Mouse (Mus musculus) intestine, embryonic 16.5 days (tissue): Measurements from ENCODE around the gene Slc25a34. TPM values are rescaled to one million over a fixed set of nuclear protein-coding genes. Genes with fewer than 3 reads are reported as not detected.

Source experiments
- ATAC-seq: fragments of 200-750 bp; cut with Nextera tagmentation; 2 replicates; pipeline ENCODE4 v1.8.0; 2017; ENCODE audit warnings: moderate TSS enrichment, moderate library complexity
- H3K27ac ChIP-seq: fragments of 300-500 bp; sonication (generic); 2 replicates; pipeline ENCODE4 v1.5.1; 2014; ENCODE audit warnings: mild to moderate bottlenecking, low read length
- H3K27me3 ChIP-seq: fragments of 300-500 bp; sonication (generic); replicated peaks from 2 replicates; pipeline ENCODE4 v1.6.1; 2014; ENCODE audit warnings: low read length, control low read depth, mixed read lengths; ENCODE audit not compliant: control insufficient read depth, insufficient read depth
- H3K36me3 ChIP-seq: fragments of 300-500 bp; sonication (generic); 2 replicates; pipeline ENCODE4 v1.6.1; 2014; ENCODE audit warnings: low read length, control low read depth; ENCODE audit not compliant: control insufficient read depth, insufficient read depth
- H3K4me1 ChIP-seq: fragments of 300-500 bp; sonication (generic); 2 replicates; pipeline ENCODE4 v1.6.1; 2014; ENCODE audit warnings: low read length, control low read depth, mixed read lengths; ENCODE audit not compliant: control insufficient read depth, insufficient read depth
- H3K4me2 ChIP-seq: fragments of 300-500 bp; sonication (generic); 2 replicates; pipeline ENCODE4 v1.6.1; 2014; ENCODE audit warnings: low read depth, low read length, control low read depth
- H3K4me3 ChIP-seq: fragments of 300-500 bp; sonication (generic); 2 replicates; pipeline ENCODE4 v1.5.1; 2014; ENCODE audit warnings: mild to moderate bottlenecking, low read length
- H3K9ac ChIP-seq: fragments of 300-500 bp; sonication (generic); 2 replicates; pipeline ENCODE4 v1.6.1; 2014; ENCODE audit warnings: low read depth, low read length
- H3K9me3 ChIP-seq: fragments of 300-500 bp; sonication (generic); 2 replicates; pipeline ENCODE4 v1.6.1; 2016; ENCODE audit warnings: low read length, control low read depth; ENCODE audit not compliant: control insufficient read depth
- WGBS: fragments of 180-500 bp; shearing (Covaris S2); extraction: QIAGEN DNeasy Blood & Tissue Kit; methylation state at CpG from one replicate; pipeline ENCODE4 v1.1.7; 2014; 5-methylcytosine and 5-hydroxymethylcytosine counted together
- polyA plus RNA-seq: library from polyadenylated mRNA; unstranded; fragments of >200 nt; fragmentation: Nextera tagmentation; extraction: Ambion mirVana; gene quantifications from 2 replicates; pipeline ENCODE4 v1.2.1, GENCODE M21; 2015

The Slc25a34 gene
- polyA plus RNA-seq, 1 experiment from 2014 or later = 7.4 TPM

- Histone ChIP-seq H3K9ac (peak overlapping the region; percentile 30), H3K4me3 (peak overlapping the region; percentile 38), H3K4me1 (peaks cover 22% of the 10 kb centered on the region), H3K36me3 (peaks cover 9% of the 10 kb centered on the region), H3K9me3 (no peaks in the 10 kb centered on the region), H3K27me3 (no peaks in the 10 kb centered on the region), H3K27ac (peak overlapping the region; percentile 63), H3K4me2 (peak overlapping the region; percentile 37)
- 83% methylated on average over 5 of the region's 5 CpGs for WGBS
- no peak for ATAC-seq
Observed at GRCm38 (mm10) chr4:141622580-141622979, 1.0 kb downstream of the Slc25a34 start.

- H3K36me3 ChIP-seq = peaks cover 6% of the 10 kb centered on the region; the same call in 1 of the 2 replicates
- H3K4me1 ChIP-seq = peaks cover 25% of the 10 kb centered on the region
- peak overlapping the region; percentile 30; the same call in 1 of the 2 replicates for H3K9ac ChIP-seq
- H3K9me3 ChIP-seq = no peaks in the 10 kb centered on the region
- H3K4me2 ChIP-seq = peak overlapping the region; percentile 37; the same call in 1 of the 2 replicates
- 87% methylated on average over 8 of the region's 8 CpGs for WGBS
- no peak for ATAC-seq
- H3K27ac ChIP-seq = no peak overlapping the region
- no peaks in the 10 kb centered on the region for H3K27me3 ChIP-seq
- no peak overlapping the region; the same call in 1 of the 2 replicates for H3K4me3 ChIP-seq
Observed at GRCm38 (mm10) chr4:141622091-141622490, 1.5 kb downstream of the Slc25a34 start.

GRCm38 (mm10) chr4:141621297-141621696 is 2.3 kb downstream of the Slc25a34 start:
- Histone ChIP-seq H3K4me1 (peaks cover 25% of the 10 kb centered on the region), H3K9me3 (no peaks in the 10 kb centered on the region), H3K4me3 (no peak overlapping the region), H3K36me3 (0 out of 2 replicates have a peak, but pooled peaks cover under 1% of the 10 kb centered on the region), H3K27ac (no peak overlapping the region), H3K9ac (no peak overlapping the region), H3K4me2 (no peak overlapping the region), H3K27me3 (no peaks in the 10 kb centered on the region)
- 85% methylated on average over 8 of the region's 8 CpGs for WGBS
- no peak for ATAC-seq

DNA sequence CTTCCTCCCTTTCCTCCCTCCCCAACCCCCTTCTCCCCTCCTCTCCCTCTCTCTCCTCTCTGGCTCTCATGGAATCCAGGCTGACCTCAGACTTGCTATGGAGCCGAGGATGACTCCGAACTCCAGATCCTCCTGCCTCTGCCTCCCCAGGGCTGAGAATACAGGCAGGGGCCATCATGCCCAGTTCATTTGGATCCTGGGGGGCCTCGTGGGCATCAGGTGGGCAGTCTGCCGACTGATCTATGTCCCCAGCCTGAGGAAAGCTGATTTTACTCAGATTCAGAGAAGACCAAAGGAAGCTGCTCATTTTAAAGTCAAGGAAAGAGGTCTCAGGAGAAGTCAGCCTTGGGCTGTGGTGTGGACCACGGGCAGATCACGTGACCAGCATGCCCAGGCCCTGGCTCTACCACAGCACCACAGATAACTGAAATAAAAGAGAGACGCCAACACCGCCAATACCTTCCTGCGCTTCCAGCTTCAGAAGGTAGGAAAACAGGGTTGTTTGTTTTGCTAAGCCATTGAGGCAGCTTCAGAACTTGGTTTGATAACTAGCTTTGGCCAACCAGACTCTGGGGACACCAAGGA is 4.2 kb downstream of the Slc25a34 start:
- peaks cover 25% of the 10 kb centered on the region for H3K4me1 ChIP-seq
- no peaks in the 10 kb centered on the region for H3K27me3 ChIP-seq
- 79% methylated on average over 9 of the region's 9 CpGs for WGBS
- H3K36me3 ChIP-seq = no peaks in the 10 kb centered on the region
- no peak overlapping the region; the same call in 1 of the 2 replicates for H3K4me2 ChIP-seq
- ATAC-seq = no peak
- H3K4me3 ChIP-seq = no peak overlapping the region
- peak overlapping the region; percentile 38; the same call in 1 of the 2 replicates for H3K27ac ChIP-seq
- no peaks in the 10 kb centered on the region for H3K9me3 ChIP-seq
- H3K9ac ChIP-seq = no peak overlapping the region

DNA sequence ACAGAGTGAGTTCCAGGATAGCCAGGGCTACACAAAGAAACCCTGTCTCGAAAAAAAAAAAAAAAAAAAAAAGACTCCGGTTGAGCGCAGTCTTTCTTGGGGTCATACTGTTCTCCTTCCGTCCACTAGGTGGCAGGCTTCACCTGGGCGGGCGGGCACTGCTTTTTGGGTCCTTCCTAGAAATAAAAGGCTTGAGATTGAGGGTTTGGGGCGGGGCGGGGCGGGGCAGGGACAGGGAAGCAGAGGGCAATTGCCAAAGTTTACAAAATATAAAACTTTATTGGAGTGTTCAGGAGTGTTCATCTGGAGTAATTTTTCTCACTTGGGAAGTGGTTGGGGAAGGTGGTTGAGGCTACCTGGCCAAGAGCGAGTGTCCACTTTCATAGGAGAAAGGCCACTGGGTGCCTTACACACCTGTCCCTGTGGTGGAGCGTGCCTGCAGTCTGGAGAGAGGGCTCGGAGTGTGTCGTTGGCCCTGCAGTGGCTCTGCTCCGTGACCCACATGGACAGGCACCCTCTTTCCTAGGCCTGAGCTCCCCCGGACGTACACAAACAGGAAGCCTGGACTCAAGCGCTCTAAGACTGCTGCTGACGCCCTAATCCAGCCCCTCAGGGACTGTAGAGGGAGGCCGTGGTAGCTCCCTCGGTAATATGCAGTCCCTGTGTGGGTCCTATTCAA is 4.9 kb downstream of the Slc25a34 start, which contains the start of gene Tmem82:
TSS of gene Tmem82 (minus strand) at position 69 of the 679 bp plus-strand sequence.
- Histone ChIP-seq H3K27ac (peak within 1 kb of the TSS; percentile 80), H3K4me2 (peak within 1 kb of the TSS; percentile 54), H3K4me3 (peak within 1 kb of the TSS; percentile 56), H3K9ac (peak within 1 kb of the TSS; percentile 73), H3K36me3 (no peaks in the 10 kb centered on the region), H3K9me3 (no peaks in the 10 kb centered on the region), H3K4me1 (peaks cover 21% of the 10 kb centered on the region), H3K27me3 (no peaks in the 10 kb centered on the region)
- ATAC-seq = peak; percentile 1
- 24% methylated on average over 19 of the region's 20 CpGs for WGBS

GRCm38 (mm10) chr4:141617863-141618564 is 5.6 kb downstream of the Slc25a34 start:
- Histone ChIP-seq H3K27me3 (no peaks in the 10 kb centered on the region), H3K36me3 (no peaks in the 10 kb centered on the region), H3K27ac (peak overlapping the region; percentile 80), H3K4me2 (peak overlapping the region; percentile 54), H3K4me3 (peak overlapping the region; percentile 56), H3K9me3 (no peaks in the 10 kb centered on the region), H3K4me1 (peaks cover 16% of the 10 kb centered on the region), H3K9ac (peak overlapping the region; percentile 73)
- peak; percentile 82 for ATAC-seq
- 12% methylated on average over 22 of the region's 22 CpGs for WGBS

DNA sequence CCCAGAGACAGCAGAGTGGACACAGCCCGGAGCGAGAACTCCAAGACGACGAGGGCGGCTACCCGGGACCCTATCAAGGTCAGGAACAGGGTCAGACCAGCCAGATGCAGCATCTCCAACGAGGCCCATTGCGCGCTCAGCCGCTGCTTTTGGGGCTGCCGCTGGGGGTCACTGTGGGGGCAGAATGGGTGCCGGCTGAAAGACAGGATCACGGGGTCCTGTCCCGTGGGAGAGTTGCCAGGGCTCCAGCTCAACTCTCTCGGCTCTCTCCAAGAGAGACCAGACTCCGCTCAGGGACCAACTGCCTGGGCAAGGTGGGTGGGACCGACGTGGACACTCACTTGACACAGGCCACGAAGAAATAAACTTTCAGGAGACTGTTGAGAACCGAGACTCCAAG is 6.3 kb downstream of the Slc25a34 start:
- peak overlapping the region; percentile 80 for H3K27ac ChIP-seq
- peak overlapping the region; percentile 73 for H3K9ac ChIP-seq
- no peaks in the 10 kb centered on the region for H3K9me3 ChIP-seq
- peaks cover 16% of the 10 kb centered on the region for H3K4me1 ChIP-seq
- peak overlapping the region; percentile 56 for H3K4me3 ChIP-seq
- ATAC-seq = peak; percentile 51
- H3K27me3 ChIP-seq = no peaks in the 10 kb centered on the region
- 6% methylated on average over 20 of the region's 20 CpGs for whole genome bisulfite sequencing
- H3K4me2 ChIP-seq = peak overlapping the region; percentile 54
- no peaks in the 10 kb centered on the region for H3K36me3 ChIP-seq

GRCm38 (mm10) chr4:141616811-141617210 is 6.8 kb downstream of the Slc25a34 start:
- H3K4me3 ChIP-seq = peak overlapping the region; percentile 56
- no peaks in the 10 kb centered on the region for H3K27me3 ChIP-seq
- 77% methylated on average over 6 of the region's 6 CpGs for WGBS
- peak overlapping the region; percentile 54 for H3K4me2 ChIP-seq
- no peaks in the 10 kb centered on the region for H3K36me3 ChIP-seq
- H3K9me3 ChIP-seq = no peaks in the 10 kb centered on the region
- H3K9ac ChIP-seq = peak overlapping the region; percentile 73
- peaks cover 16% of the 10 kb centered on the region for H3K4me1 ChIP-seq
- H3K27ac ChIP-seq = no peak overlapping the region
- ATAC-seq = no peak

DNA sequence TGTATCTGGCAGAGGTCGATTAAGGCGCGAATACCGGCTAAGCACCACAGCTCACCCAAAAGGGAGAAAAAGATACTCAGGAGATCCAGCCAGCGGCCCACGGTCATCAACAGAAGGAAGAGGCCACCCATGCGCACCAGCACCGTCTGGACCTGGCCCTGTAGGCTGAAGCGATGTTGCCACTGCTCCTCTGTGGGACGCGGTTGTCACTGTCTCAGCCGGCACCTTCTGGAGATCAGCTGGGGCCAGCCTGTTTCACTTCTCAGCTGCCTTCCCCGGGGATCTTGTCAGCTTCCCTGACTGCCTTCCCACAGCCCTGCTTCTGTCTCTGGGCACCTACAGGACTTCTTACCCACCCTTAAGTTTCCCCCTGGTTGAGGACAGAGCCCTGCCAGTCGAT is 8.7 kb downstream of the Slc25a34 start:
- H3K4me1 ChIP-seq = peaks cover 16% of the 10 kb centered on the region
- H3K4me3 ChIP-seq = no peak overlapping the region
- peak overlapping the region; percentile 33; the same call in 1 of the 2 replicates for H3K9ac ChIP-seq
- no peak overlapping the region for H3K4me2 ChIP-seq
- H3K27me3 ChIP-seq = no peaks in the 10 kb centered on the region
- H3K36me3 ChIP-seq = no peaks in the 10 kb centered on the region
- WGBS = 84% methylated on average over 14 of the region's 14 CpGs
- no peaks in the 10 kb centered on the region for H3K9me3 ChIP-seq
- H3K27ac ChIP-seq = no peak overlapping the region
- ATAC-seq = no peak
